Mouse (Mus musculus) lung, embryonic 14.5 days (tissue): ENCODE measurements around the gene Arnt2. TPM values are rescaled to one million over a fixed set of nuclear protein-coding genes. Genes with fewer than 3 reads are reported as not detected.

Source experiments
- ATAC-seq: fragments of 200-750 bp; cut with Nextera tagmentation; 2 replicates; pipeline ENCODE4 v1.8.0; 2017; ENCODE audit warnings: mild to moderate bottlenecking, moderate TSS enrichment, moderate library complexity; ENCODE audit not compliant: insufficient read depth
- DNase-seq: peaks from one replicate; pipeline ENCODE4 v3.0.0-alpha.2; 2015
- H3K27ac ChIP-seq: fragments of 300-500 bp; sonication (generic); 2 replicates; pipeline ENCODE4 v1.5.1; 2014; ENCODE audit warnings: low read depth, mild to moderate bottlenecking, moderate library complexity
- H3K27me3 ChIP-seq: fragments of 300-500 bp; sonication (generic); 2 replicates; pipeline ENCODE4 v1.6.1; 2014; ENCODE audit warnings: low read length, control low read depth; ENCODE audit not compliant: insufficient read depth
- H3K36me3 ChIP-seq: fragments of 300-500 bp; sonication (generic); 2 replicates; pipeline ENCODE4 v1.6.1; 2014; ENCODE audit warnings: control low read depth; ENCODE audit not compliant: insufficient read depth
- H3K4me1 ChIP-seq: fragments of 300-500 bp; sonication (generic); 2 replicates; pipeline ENCODE4 v1.6.1; 2014; ENCODE audit warnings: antibody characterized with exemption, control low read depth; ENCODE audit not compliant: insufficient read depth
- H3K4me2 ChIP-seq: fragments of 300-500 bp; sonication (generic); 2 replicates; pipeline ENCODE4 v1.6.1; 2014; ENCODE audit warnings: mild to moderate bottlenecking
- H3K4me3 ChIP-seq: fragments of 300-500 bp; sonication (generic); 2 replicates; pipeline ENCODE4 v1.5.1; 2014; ENCODE audit warnings: low read depth, low read length
- H3K9ac ChIP-seq: fragments of 300-500 bp; sonication (generic); 2 replicates; pipeline ENCODE4 v1.6.1; 2014
- H3K9me3 ChIP-seq: fragments of 300-500 bp; sonication (generic); 2 replicates; pipeline ENCODE4 v1.6.1; 2016; ENCODE audit warnings: low read depth, low read length, control low read depth
- CTCF ChIP-seq: IDR thresholded peaks from 2 replicates; pipeline ENCODE4 v1.5.1; 2016; ENCODE audit warnings: antibody characterized with exemption, low read depth
- WGBS: fragments of 180-500 bp; shearing (Covaris S2); extraction: QIAGEN DNeasy Blood & Tissue Kit; methylation state at CpG from one replicate; pipeline ENCODE4 v1.1.7; 2014; 5-methylcytosine and 5-hydroxymethylcytosine counted together
- polyA plus RNA-seq: library from polyadenylated mRNA; unstranded; fragments of >200 nt; fragmentation: Nextera tagmentation; extraction: Ambion mirVana; gene quantifications from 2 replicates; pipeline ENCODE4 v1.2.1, GENCODE M21; 2014

Arnt2 gene
- polyA plus RNA-seq, 1 experiment from 2014 or later: 14.4 TPM

DNA sequence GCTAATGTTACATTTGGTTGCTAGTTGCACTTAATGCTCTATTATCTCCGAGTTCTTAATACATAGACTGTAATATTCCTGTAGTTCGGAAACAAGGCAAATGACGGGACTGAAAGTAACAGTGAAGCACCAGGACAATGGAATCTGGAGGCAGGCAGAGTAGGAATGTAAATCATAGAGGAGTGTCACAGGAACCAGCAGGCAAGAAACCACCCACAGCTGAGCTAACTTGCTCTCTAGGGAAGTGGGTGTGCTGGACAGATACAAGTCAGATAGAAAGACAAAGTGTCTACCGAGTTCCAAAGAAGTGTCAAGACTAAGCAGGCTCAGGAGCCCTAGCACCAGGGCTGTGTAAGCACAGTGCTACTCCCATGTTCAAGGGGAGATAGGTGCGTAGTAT, 32.6 kb downstream of the Arnt2 start:
- Histone ChIP-seq H3K9ac (no peak overlapping the region), H3K36me3 (no peaks in the 10 kb centered on the region), H3K4me1 (no peaks in the 10 kb centered on the region), H3K9me3 (no peaks in the 10 kb centered on the region), H3K4me3 (no peak overlapping the region), H3K27me3 (no peaks in the 10 kb centered on the region), H3K27ac (no peak overlapping the region), H3K4me2 (no peak overlapping the region)
- DNase-seq: no peak
- peak; percentile 21; the same call in 1 of the 2 replicates for ATAC-seq
- no peak for TF ChIP-seq CTCF
- 51% methylated on average over 5 of the region's 5 CpGs for WGBS

DNA sequence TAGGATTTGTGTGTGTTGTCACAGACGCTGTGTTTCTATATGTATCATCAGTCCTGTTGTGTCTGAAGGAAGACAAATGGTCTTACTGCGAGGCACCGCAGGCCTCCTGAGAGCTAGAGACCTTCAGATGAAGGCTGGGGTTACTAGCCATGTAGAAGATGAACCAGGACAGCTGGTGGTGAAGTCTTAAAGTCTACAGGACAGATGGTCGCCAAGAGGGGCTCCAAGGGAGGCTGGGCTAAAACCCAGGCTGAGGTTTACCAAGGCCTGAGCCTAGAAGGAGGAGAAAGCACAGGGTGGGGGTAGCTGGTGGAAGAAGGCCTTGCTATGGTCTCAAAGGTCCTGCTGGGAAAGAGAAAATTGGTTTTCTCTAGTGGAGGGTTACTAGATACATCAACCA, 36.3 kb downstream of the Arnt2 start:
- no peak overlapping the region for H3K4me2 ChIP-seq
- ATAC-seq: no peak
- H3K4me1 ChIP-seq: no peaks in the 10 kb centered on the region
- DNase-seq: no peak
- TF ChIP-seq CTCF: no peak
- H3K9me3 ChIP-seq: no peaks in the 10 kb centered on the region
- 74% methylated on average over 4 of the region's 4 CpGs for WGBS
- H3K36me3 ChIP-seq: no peaks in the 10 kb centered on the region
- no peak overlapping the region for H3K9ac ChIP-seq
- no peaks in the 10 kb centered on the region for H3K27me3 ChIP-seq
- H3K27ac ChIP-seq: no peak overlapping the region
- H3K4me3 ChIP-seq: no peak overlapping the region

DNA sequence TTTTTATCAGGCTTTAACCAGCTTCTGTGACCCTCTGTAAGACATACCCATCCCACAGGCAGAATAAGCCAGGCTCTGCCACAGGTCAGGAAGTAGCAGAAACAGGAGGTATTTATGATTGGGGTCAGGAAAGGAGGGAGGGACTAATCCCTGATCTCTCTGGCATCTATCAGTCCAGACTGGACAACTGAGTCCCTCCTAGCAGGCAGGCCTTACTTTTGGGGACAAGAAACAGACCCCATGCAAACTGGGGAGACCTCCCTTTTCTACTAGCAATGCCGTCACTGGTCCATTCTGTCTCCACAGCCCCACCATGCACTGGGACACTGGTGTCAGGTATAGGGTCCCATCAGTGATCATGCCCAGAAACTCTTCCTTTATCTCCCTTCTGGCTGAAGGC, 37.1 kb downstream of the Arnt2 start:
- TF ChIP-seq CTCF: no peak
- Histone ChIP-seq H3K9me3 (no peaks in the 10 kb centered on the region), H3K36me3 (no peaks in the 10 kb centered on the region), H3K4me3 (no peak overlapping the region), H3K27ac (no peak overlapping the region), H3K4me1 (no peaks in the 10 kb centered on the region), H3K9ac (no peak overlapping the region), H3K4me2 (no peak overlapping the region), H3K27me3 (no peaks in the 10 kb centered on the region)
- DNase-seq: no peak
- WGBS: 92% methylated on average over 1 of the region's 1 CpGs
- ATAC-seq: no peak

DNA sequence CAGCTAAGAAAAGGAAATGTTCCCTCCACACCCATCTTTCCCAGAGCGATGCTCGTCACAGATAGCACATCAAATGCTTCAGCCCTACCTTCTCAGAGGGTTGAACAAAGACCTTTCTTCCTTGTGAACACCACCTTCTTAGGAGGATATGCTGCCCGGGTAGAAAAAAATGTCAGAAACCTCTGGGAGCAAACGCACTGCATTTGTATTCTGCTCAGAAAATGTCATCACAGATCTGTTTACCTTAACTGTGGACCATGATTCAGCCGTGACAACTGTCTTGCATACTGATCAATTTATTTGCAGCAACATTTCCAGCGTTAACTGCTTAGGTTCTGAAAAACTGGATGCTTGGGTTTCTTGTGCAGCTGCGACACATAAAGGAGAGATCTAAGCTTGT, 37.7 kb downstream of the Arnt2 start:
- no peak for DNase-seq
- H3K4me2 ChIP-seq: no peak overlapping the region
- H3K36me3 ChIP-seq: no peaks in the 10 kb centered on the region
- WGBS: 57% methylated on average over 7 of the region's 7 CpGs
- no peak for ATAC-seq
- no peaks in the 10 kb centered on the region for H3K4me1 ChIP-seq
- H3K27me3 ChIP-seq: no peaks in the 10 kb centered on the region
- no peak overlapping the region for H3K9ac ChIP-seq
- no peak overlapping the region for H3K27ac ChIP-seq
- no peak for TF ChIP-seq CTCF
- no peak overlapping the region for H3K4me3 ChIP-seq
- no peaks in the 10 kb centered on the region for H3K9me3 ChIP-seq

DNA sequence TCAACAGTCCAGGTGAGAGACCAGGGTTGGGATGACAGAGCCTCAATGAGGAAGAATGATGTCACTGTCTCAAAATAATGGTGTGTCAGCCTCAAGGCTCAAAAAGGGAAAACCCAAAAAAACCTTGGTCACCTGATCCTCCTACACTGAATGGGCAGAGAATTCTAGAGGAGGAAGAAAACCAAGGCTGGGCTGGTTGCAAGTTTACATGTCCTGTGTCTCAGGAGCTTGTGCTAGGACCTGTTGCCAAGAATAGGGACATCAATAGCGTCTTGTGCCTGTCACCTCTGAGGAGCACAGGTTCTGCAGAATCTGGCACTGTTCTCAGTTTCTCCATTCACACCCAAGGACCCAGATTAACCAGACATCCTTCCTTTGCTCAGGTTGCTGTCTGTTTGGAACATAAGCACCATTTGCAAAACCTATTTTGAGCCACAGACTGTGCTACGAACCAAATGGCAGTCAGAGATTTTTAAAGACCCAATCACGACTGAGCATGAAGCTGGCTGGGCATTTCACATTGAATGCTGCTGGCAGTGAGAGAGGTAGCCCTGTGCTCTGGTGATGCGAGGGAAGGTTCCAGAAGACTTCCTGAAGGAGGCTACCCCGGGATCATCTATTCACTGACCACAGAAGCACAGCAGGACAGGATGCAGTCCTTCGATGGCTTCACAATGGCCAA, 38.9 kb downstream of the Arnt2 start:
- H3K27me3 ChIP-seq: no peaks in the 10 kb centered on the region
- no peak for DNase-seq
- no peak for ATAC-seq
- H3K4me1 ChIP-seq: no peaks in the 10 kb centered on the region
- H3K27ac ChIP-seq: no peak overlapping the region
- WGBS: 83% methylated on average over 6 of the region's 6 CpGs
- H3K4me2 ChIP-seq: no peak overlapping the region
- no peak overlapping the region for H3K4me3 ChIP-seq
- TF ChIP-seq CTCF: no peak
- H3K9ac ChIP-seq: no peak overlapping the region
- H3K9me3 ChIP-seq: no peaks in the 10 kb centered on the region
- H3K36me3 ChIP-seq: no peaks in the 10 kb centered on the region

- no peak overlapping the region for H3K4me3 ChIP-seq
- no peak overlapping the region for H3K4me2 ChIP-seq
- DNase-seq: no peak
- no peaks in the 10 kb centered on the region for H3K36me3 ChIP-seq
- no peaks in the 10 kb centered on the region for H3K4me1 ChIP-seq
- no peaks in the 10 kb centered on the region for H3K9me3 ChIP-seq
- no peak overlapping the region for H3K27ac ChIP-seq
- ATAC-seq: no peak
- no peak for TF ChIP-seq CTCF
- 59% methylated on average over 4 of the region's 4 CpGs for WGBS
- H3K9ac ChIP-seq: no peak overlapping the region
- no peaks in the 10 kb centered on the region for H3K27me3 ChIP-seq
Observed at GRCm38 (mm10) chr7:84366251-84366650, 43.7 kb downstream of the Arnt2 start.

- WGBS: 23% methylated on average over 2 of the region's 2 CpGs
- H3K36me3 ChIP-seq: peaks cover 5% of the 10 kb centered on the region
Observed at GRCm38 (mm10) chr7:84362711-84363110, 47.3 kb downstream of the Arnt2 start.

More at GRCm38 (mm10) chr7:84362711-84363110, 47.3 kb downstream of the Arnt2 start:
- H3K4me1 ChIP-seq: no peaks in the 10 kb centered on the region
- no peak overlapping the region for H3K9ac ChIP-seq
- no peak for DNase-seq
- no peak for TF ChIP-seq CTCF
- no peaks in the 10 kb centered on the region for H3K27me3 ChIP-seq
- H3K9me3 ChIP-seq: no peaks in the 10 kb centered on the region
- H3K4me3 ChIP-seq: no peak overlapping the region
- no peak overlapping the region for H3K27ac ChIP-seq
- H3K4me2 ChIP-seq: no peak overlapping the region
- ATAC-seq: no peak
